8 mouse cellular contexts compared by ENCODE assay signal in genomic region chr3:131139345-131140090, GRCm38 (mm10). TPM values are rescaled to one million over a fixed set of nuclear protein-coding genes. Genes with fewer than 3 reads are reported as not detected.
DNase-seq lines count a peak whose midpoint lies in the region; ATAC-seq lines count a peak whose summit lies in the region.

No protein-coding gene starts in this region.

- peak overlapping the region; percentile 0; the same call in 1 of the 2 replicates for H3K4me2 ChIP-seq in midbrain, embryonic 15.5 days
- no peak overlapping the region for H3K4me2 ChIP-seq in liver, embryonic 11.5 days

- H3K27me3 ChIP-seq in midbrain, embryonic 15.5 days (replicated peaks): no peaks in the 10 kb centered on the region
- H3K27me3 ChIP-seq in liver, embryonic 11.5 days (replicated peaks; ENCODE audit: control insufficient read depth, insufficient read depth, low read length): no peaks in the 10 kb centered on the region; the same call in 1 of the 2 replicates

- no peak overlapping the region for H3K4me3 ChIP-seq in midbrain, embryonic 15.5 days
- H3K4me3 ChIP-seq in liver, embryonic 11.5 days (ENCODE audit: low read depth, low read length): no peak overlapping the region

- no peaks in the 10 kb centered on the region for H3K9me3 ChIP-seq in midbrain, embryonic 15.5 days
- H3K9me3 ChIP-seq in liver, embryonic 11.5 days (ENCODE audit: control insufficient read depth, low read length): no peaks in the 10 kb centered on the region

- peak; percentile 4 to 27 for DNase-seq in left cerebral cortex, postnatal 25 days (ENCODE audit: low spot score in 2 of 2)
- DNase-seq in left cerebral cortex, postnatal 10 days (ENCODE audit: extremely low spot score in 1 of 2, low spot score in 2 of 2): no peak
- DNase-seq in heart, postnatal 10 days: peak; percentile 21 to 37
- no peak for DNase-seq in layer of hippocampus, adult 18-20 months (ENCODE audit: low spot score in 2 of 2)
- DNase-seq in gastrocnemius, postnatal 4 days (ENCODE audit: low spot score in 2 of 2): no peak
- DNase-seq in liver, embryonic 11.5 days (ENCODE audit: low spot score): no peak

- H3K9ac ChIP-seq in midbrain, embryonic 15.5 days: no peak overlapping the region
- no peak overlapping the region for H3K9ac ChIP-seq in liver, embryonic 11.5 days (ENCODE audit: low read depth, low read length)

- peaks cover 64% of the 10 kb centered on the region for H3K4me1 ChIP-seq in midbrain, embryonic 15.5 days
- H3K4me1 ChIP-seq in liver, embryonic 11.5 days (replicated peaks; ENCODE audit: control insufficient read depth, insufficient read depth, low read length): no peaks in the 10 kb centered on the region; the same call in 1 of the 2 replicates

- intact Hi-C loops in left cerebral cortex, postnatal 25 days (cut with DNase I): no loop called here
- intact Hi-C loops in left cerebral cortex, postnatal 10 days (cut with DNase I): no loop called here
- intact Hi-C loops in heart, postnatal 10 days (cut with DNase I): no loop called here

- 57% methylated on average over 14 of the region's 14 CpGs for WGBS in midbrain, embryonic 15.5 days
- 33% methylated on average over 14 of the region's 14 CpGs for WGBS in liver, embryonic 11.5 days

- peak; percentile 61 for ATAC-seq in activated CD4-positive, CD25-positive, alpha-beta regulatory T cell, adult 4 months
- no peak for ATAC-seq in midbrain, embryonic 15.5 days (replicated peaks)
- ATAC-seq in liver, embryonic 11.5 days (replicated peaks; ENCODE audit: low FRiP score): no peak

- no peaks in the 10 kb centered on the region for H3K36me3 ChIP-seq in midbrain, embryonic 15.5 days (replicated peaks)
- H3K36me3 ChIP-seq in liver, embryonic 11.5 days (ENCODE audit: control insufficient read depth, insufficient read depth, low read length): no peaks in the 10 kb centered on the region

- H3K27ac ChIP-seq in midbrain, embryonic 15.5 days: peak overlapping the region; percentile 80
- H3K27ac ChIP-seq in liver, embryonic 11.5 days (ENCODE audit: low read depth, low read length): no peak overlapping the region

RNA-seq across cellular contexts. Expression of gene Lef1, which starts 29.2 kb away (rescaled TPM):
- 1 to 10 TPM; 6.3 to 6.4 TPM for total RNA-seq in left cerebral cortex, postnatal 25 days (2021)
- total RNA-seq in left cerebral cortex, postnatal 10 days (2021): 1 to 10 TPM; 6.1 to 6.3 TPM
- polyA plus RNA-seq in activated CD4-positive, CD25-positive, alpha-beta regulatory T cell, adult 4 months (2017; shearing (Covaris generic)): 100 to 1,000 TPM; 175 to 182 TPM
- 1 to 10 TPM in 1 of 2 experiments, under 1 TPM in 1; 0.60 to 1.1 TPM for total RNA-seq in heart, postnatal 10 days (2021)
- 71.4 and 79.6 TPM in 2 replicates for polyA plus RNA-seq in midbrain, embryonic 15.5 days (2015; fragmentation: Nextera tagmentation; extraction: Ambion mirVana)
- 1 to 10 TPM; 4.0 to 4.9 TPM for total RNA-seq in layer of hippocampus, adult 18-20 months (2021)
- 1 to 10 TPM; 1.1 to 2.0 TPM for total RNA-seq in gastrocnemius, postnatal 4 days (2021)
- 4.0 and 5.0 TPM in 2 replicates for polyA plus RNA-seq in liver, embryonic 11.5 days (2014; fragmentation: Nextera tagmentation; extraction: Ambion mirVana)

Comparison
In these comparisons a context has a peak if more than half of its experiments do, and no peak if none do; other contexts are left out.
1. DNase-seq: peak in left cerebral cortex, postnatal 25 days (2 of 2) and heart, postnatal 10 days (2 of 2); none in left cerebral cortex, postnatal 10 days (0 of 2), layer of hippocampus, adult 18-20 months (0 of 2), gastrocnemius, postnatal 4 days (0 of 2) and liver, embryonic 11.5 days (single experiment).